Mouse (Mus musculus) liver, embryonic 16.5 days (tissue): ENCODE results near the gene Car5a. TPM values are rescaled to one million over a fixed set of nuclear protein-coding genes. Genes with fewer than 3 reads are reported as not detected.

Experiments
- ATAC-seq: fragments of 200-750 bp; cut with Nextera tagmentation; 2 replicates; pipeline ENCODE4 v1.8.0; 2017; ENCODE audit warnings: low read depth, mild to moderate bottlenecking, moderate number of reproducible peaks, moderate library complexity
- H3K27ac ChIP-seq: fragments of 300-500 bp; sonication (generic); 2 replicates; pipeline ENCODE4 v1.5.1; 2014; ENCODE audit warnings: mild to moderate bottlenecking, low read length
- H3K27me3 ChIP-seq: fragments of 300-500 bp; sonication (generic); 2 replicates; pipeline ENCODE4 v1.6.1; 2014; ENCODE audit warnings: low read depth, low read length, mixed read lengths; ENCODE audit not compliant: control insufficient read depth, insufficient read depth
- H3K36me3 ChIP-seq: fragments of 300-500 bp; sonication (generic); 2 replicates; pipeline ENCODE4 v1.6.1; 2014; ENCODE audit warnings: mild to moderate bottlenecking; ENCODE audit not compliant: control insufficient read depth, insufficient read depth
- H3K4me1 ChIP-seq: fragments of 300-500 bp; sonication (generic); 2 replicates; pipeline ENCODE4 v1.6.1; 2014; ENCODE audit warnings: low read depth, low read length, mixed read lengths; ENCODE audit not compliant: control insufficient read depth
- H3K4me2 ChIP-seq: fragments of 300-500 bp; sonication (generic); 2 replicates; pipeline ENCODE4 v1.6.1; 2014; ENCODE audit warnings: low read depth, low read length, mixed read lengths
- H3K4me3 ChIP-seq: fragments of 300-500 bp; sonication (generic); 2 replicates; pipeline ENCODE4 v1.5.1; 2014; ENCODE audit warnings: low read depth, mild to moderate bottlenecking, low read length
- H3K9ac ChIP-seq: fragments of 300-500 bp; sonication (generic); 2 replicates; pipeline ENCODE4 v1.6.1; 2014; ENCODE audit warnings: low read depth, low read length
- H3K9me3 ChIP-seq: fragments of 300-500 bp; sonication (generic); replicated peaks from 2 replicates; pipeline ENCODE4 v1.6.1; 2016; ENCODE audit warnings: low read length; ENCODE audit not compliant: control insufficient read depth
- WGBS: fragments of 180-500 bp; shearing (Covaris S2); extraction: QIAGEN DNeasy Blood & Tissue Kit; methylation state at CpG from one replicate; pipeline ENCODE4 v1.1.7; 2014; ENCODE audit not compliant: insufficient replicate concordance; 5-methylcytosine and 5-hydroxymethylcytosine counted together
- polyA plus RNA-seq: library from polyadenylated mRNA; unstranded; fragments of >200 nt; fragmentation: Nextera tagmentation; extraction: Ambion mirVana; gene quantifications from 2 replicates; pipeline ENCODE4 v1.2.1, GENCODE M21; 2015

Car5a gene
- polyA plus RNA-seq, 1 experiment from 2014 or later: 8.4 TPM

DNA sequence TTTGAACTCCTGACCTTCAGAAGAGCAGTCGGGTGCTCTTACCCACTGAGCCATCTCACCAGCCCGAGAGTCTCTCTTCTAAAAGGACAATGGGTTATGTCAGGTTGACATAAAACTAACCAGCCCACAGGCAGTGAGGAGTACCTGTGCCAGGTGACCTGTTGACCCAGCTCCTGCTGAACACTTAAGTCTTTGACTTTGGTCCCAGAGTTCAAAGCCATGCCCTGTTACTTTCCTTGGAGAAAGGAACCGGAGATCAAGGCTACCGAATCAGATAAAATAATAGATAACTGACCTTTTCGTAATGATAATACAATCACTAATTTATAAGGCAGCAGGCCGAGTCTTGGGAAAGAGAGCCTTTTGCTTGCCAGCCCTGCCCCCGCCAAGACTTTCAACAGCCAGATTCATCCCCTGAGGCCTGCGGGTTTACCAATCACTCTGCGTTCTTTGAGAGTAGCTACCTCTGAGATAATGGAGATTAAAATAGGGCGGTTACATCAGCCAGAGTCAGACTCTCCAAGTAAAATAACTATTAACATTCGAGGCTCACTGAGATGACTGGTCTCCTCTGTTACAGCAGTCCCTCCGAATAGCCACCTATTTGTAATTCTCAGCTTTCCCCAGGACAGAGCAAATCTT lies 12.6 kb downstream of the Car5a start:
- no peak overlapping the region for H3K9ac ChIP-seq
- no peak overlapping the region for H3K4me3 ChIP-seq
- ATAC-seq: no peak
- no peak overlapping the region for H3K4me2 ChIP-seq
- no peaks in the 10 kb centered on the region for H3K36me3 ChIP-seq
- H3K4me1 ChIP-seq: no peaks in the 10 kb centered on the region
- 63% methylated on average over 12 of the region's 12 CpGs for WGBS
- H3K27ac ChIP-seq: no peak overlapping the region
- no peaks in the 10 kb centered on the region for H3K27me3 ChIP-seq
- H3K9me3 ChIP-seq: no peaks in the 10 kb centered on the region

DNA sequence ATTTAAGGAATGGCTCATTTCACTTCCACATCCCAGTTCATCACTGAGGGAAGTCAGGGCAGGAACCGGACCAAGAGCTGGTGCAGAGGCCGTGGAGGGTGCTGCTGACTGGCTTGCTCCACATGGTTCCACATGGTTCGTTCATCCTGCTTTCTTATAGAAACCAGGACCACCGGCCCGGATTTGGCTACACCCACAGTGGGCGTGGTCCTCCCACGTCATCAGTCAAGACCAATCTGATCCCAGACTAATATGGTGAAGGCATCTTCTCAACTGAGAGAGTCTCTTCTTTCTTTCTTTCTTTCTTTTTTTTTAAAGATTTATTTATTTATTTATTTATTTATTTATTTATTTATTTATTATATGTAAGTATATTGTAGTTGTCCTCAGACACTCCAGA lies 13.1 kb downstream of the Car5a start:
- H3K4me1 ChIP-seq: no peaks in the 10 kb centered on the region
- H3K36me3 ChIP-seq: no peaks in the 10 kb centered on the region
- H3K9ac ChIP-seq: no peak overlapping the region
- H3K27ac ChIP-seq: no peak overlapping the region
- no peaks in the 10 kb centered on the region for H3K9me3 ChIP-seq
- WGBS: 59% methylated on average over 7 of the region's 7 CpGs
- H3K27me3 ChIP-seq: no peaks in the 10 kb centered on the region
- H3K4me2 ChIP-seq: no peak overlapping the region
- H3K4me3 ChIP-seq: no peak overlapping the region
- ATAC-seq: no peak

DNA sequence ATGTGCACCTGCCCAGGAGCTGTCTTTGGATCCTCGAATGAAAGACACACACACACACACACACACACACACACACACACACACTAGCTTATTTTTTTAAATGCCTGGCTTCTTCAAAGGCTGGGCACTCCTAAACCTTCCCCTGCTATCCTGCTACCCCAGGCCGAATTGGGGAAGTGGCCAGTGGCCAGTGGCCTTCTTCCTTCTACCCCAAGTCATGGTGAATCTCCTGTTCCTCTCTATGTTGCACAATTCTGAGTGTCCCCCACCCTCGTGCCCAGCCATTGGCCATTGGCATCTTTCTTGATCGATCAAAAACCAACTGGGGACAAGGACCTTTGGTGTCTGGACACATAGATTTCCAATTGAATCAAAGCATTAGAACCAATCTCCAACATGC lies 14.7 kb downstream of the Car5a start:
- no peaks in the 10 kb centered on the region for H3K36me3 ChIP-seq
- H3K4me2 ChIP-seq: no peak overlapping the region
- H3K9me3 ChIP-seq: no peaks in the 10 kb centered on the region
- H3K4me1 ChIP-seq: no peaks in the 10 kb centered on the region
- H3K27ac ChIP-seq: no peak overlapping the region
- no peak overlapping the region for H3K4me3 ChIP-seq
- no peak for ATAC-seq
- 40% methylated on average over 4 of the region's 4 CpGs for WGBS
- H3K9ac ChIP-seq: no peak overlapping the region
- no peaks in the 10 kb centered on the region for H3K27me3 ChIP-seq

DNA sequence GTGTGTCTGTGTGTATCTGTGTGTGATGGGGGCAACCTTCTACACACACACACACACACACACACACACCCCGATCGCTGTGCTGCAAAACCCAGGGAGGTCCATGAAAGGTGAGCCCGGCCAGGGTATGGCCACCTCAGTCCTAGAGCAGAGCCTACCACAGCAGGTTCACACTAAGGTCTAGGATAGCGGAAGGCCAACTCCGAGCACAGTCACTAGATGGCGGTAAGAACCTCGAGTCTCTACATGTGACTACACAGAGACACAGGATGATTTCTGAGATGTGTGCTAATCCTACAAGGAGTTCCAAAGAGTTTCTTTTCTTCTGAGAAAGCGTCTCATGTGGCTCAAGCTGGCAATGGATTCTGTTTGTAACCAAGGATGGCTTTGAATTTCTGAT lies 17.4 kb downstream of the Car5a start:
- WGBS: 32% methylated on average over 8 of the region's 8 CpGs

DNA sequence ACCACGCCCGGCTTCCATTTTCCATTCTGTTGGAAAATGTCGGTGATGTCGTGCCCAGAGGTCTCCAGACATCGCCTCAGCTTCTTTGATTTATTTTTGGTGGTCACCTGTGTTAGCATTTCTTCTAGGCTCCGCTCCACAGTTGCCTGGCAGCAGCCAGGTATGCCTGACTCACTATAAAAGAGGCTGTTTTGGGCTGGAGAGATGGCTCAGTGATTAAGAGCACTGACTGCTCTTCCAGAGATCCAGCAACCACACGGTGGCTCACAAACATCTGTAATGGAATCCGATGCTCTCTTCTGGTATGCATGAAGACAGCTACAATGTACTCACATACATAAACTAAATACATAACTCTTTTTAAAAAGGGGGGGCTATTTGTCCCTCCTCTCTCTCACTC lies 18.4 kb downstream of the Car5a start:
- Histone ChIP-seq H3K9ac (no peak overlapping the region), H3K4me2 (no peak overlapping the region), H3K27ac (no peak overlapping the region), H3K4me1 (no peaks in the 10 kb centered on the region), H3K36me3 (no peaks in the 10 kb centered on the region), H3K4me3 (no peak overlapping the region), H3K27me3 (no peaks in the 10 kb centered on the region), H3K9me3 (no peaks in the 10 kb centered on the region)
- ATAC-seq: no peak
- WGBS: 54% methylated on average over 8 of the region's 8 CpGs

More for the DNA sequence above, 17.4 kb downstream of the Car5a start:
- no peak overlapping the region for H3K27ac ChIP-seq
- H3K27me3 ChIP-seq: no peaks in the 10 kb centered on the region
- H3K4me3 ChIP-seq: no peak overlapping the region
- 0 out of 2 replicates have a peak, but pooled peaks have one; percentile 53 for ATAC-seq
- no peaks in the 10 kb centered on the region for H3K9me3 ChIP-seq
- H3K9ac ChIP-seq: no peak overlapping the region
- no peak overlapping the region for H3K4me2 ChIP-seq
- no peaks in the 10 kb centered on the region for H3K36me3 ChIP-seq
- H3K4me1 ChIP-seq: no peaks in the 10 kb centered on the region

DNA sequence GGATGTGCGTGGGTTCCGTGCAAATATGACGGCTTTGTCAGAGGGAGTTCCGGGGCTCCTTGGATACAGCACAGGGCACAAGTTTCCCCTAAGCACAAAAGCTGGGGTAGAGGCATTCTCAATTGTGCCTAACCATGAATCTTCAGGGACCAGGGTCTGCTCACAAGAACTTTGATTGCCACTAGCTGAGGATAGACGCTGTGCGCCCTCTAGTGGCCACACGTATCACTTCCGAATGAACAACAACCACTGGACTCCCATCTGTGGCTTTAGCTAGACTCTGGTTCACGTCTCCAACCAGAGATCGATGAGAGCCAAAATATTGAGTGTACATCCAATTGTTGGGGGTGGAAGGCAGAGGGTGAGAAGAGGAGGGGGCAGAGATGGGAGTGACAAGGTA lies 19.1 kb downstream of the Car5a start:
- Histone ChIP-seq H3K9me3 (no peaks in the 10 kb centered on the region), H3K9ac (no peak overlapping the region), H3K36me3 (no peaks in the 10 kb centered on the region), H3K4me1 (no peaks in the 10 kb centered on the region), H3K27me3 (no peaks in the 10 kb centered on the region), H3K4me3 (no peak overlapping the region), H3K4me2 (no peak overlapping the region), H3K27ac (no peak overlapping the region)
- no peak for ATAC-seq
- 25% methylated on average over 10 of the region's 10 CpGs for WGBS

DNA sequence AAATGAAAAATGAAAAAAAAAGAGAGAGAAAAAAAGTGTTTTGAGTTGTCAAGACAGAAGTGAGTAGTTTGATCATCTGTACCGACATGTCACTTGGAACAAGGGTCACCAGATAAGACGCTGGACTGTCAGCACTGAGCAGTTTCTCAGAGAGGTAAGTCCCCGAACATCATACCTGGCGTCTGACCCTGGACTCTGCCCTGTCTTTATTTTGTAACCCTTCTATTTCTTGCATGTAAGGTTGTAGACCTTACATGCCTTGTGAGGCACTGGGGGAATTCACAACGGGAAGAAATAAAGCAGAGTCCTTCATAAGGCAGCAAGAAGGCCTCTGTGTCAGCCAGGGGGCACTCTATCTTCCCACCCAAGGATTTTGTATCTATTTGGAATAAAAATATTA lies 20.0 kb downstream of the Car5a start:
- H3K36me3 ChIP-seq: no peaks in the 10 kb centered on the region
- no peaks in the 10 kb centered on the region for H3K4me1 ChIP-seq
- H3K27ac ChIP-seq: no peak overlapping the region
- H3K9ac ChIP-seq: no peak overlapping the region
- no peak overlapping the region for H3K4me3 ChIP-seq
- H3K27me3 ChIP-seq: no peaks in the 10 kb centered on the region
- WGBS: 65% methylated on average over 5 of the region's 5 CpGs
- H3K4me2 ChIP-seq: no peak overlapping the region
- no peak for ATAC-seq
- no peaks in the 10 kb centered on the region for H3K9me3 ChIP-seq

DNA sequence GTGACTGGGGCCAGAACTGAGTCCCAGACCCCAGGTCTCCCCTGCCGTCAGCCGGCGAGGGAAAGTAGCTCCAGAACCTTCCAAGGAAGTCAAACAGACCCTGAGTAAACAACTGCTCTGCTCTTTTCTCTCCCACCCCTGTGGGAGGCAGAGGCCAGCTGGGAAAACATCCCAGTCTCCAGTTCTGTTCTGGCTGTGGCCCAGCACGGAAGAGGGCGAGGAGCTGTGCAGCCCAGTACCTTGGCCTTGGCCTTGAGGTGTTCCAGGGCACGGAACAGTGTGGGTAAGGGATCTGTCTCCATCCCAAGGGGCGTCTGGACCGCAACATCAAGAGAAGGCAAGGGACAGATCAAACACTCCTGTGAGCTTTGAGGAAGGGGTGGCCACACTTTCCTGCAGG lies 22.6 kb downstream of the Car5a start:
- no peak overlapping the region for H3K4me3 ChIP-seq
- H3K27ac ChIP-seq: no peak overlapping the region
- no peak overlapping the region for H3K9ac ChIP-seq
- no peak overlapping the region for H3K4me2 ChIP-seq
- H3K36me3 ChIP-seq: no peaks in the 10 kb centered on the region
- H3K4me1 ChIP-seq: no peaks in the 10 kb centered on the region
- WGBS: 61% methylated on average over 8 of the region's 8 CpGs
- no peaks in the 10 kb centered on the region for H3K9me3 ChIP-seq
- ATAC-seq: no peak
- no peaks in the 10 kb centered on the region for H3K27me3 ChIP-seq

DNA sequence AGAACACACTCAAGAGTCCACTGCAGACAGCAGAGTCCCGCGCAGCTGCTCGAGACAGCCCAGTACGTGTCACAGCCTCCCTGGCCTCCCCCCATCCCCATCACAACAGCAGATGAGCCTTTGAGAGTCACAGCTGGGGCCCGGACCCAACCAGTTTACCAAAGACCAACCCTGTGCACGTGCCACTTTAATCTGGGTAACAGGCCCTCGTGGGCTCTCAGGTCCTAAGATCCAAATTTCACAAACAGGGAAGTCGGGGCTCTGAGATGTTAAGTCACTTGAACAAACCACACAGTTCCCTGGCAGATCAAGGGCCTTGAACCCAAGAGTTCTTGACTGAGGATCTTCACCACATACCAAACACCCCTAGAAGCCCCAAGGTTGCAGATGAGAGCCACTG lies 23.1 kb downstream of the Car5a start:
- no peak for ATAC-seq
- H3K4me2 ChIP-seq: no peak overlapping the region
- no peaks in the 10 kb centered on the region for H3K9me3 ChIP-seq
- H3K27me3 ChIP-seq: no peaks in the 10 kb centered on the region
- no peaks in the 10 kb centered on the region for H3K36me3 ChIP-seq
- H3K4me1 ChIP-seq: no peaks in the 10 kb centered on the region
- H3K9ac ChIP-seq: no peak overlapping the region
- WGBS: 69% methylated on average over 8 of the region's 8 CpGs
- no peak overlapping the region for H3K4me3 ChIP-seq
- no peak overlapping the region for H3K27ac ChIP-seq
